Mouse (Mus musculus): Measurements from ENCODE around the gene Pde8a. TPM values are rescaled to one million over a fixed set of nuclear protein-coding genes. Genes with fewer than 3 reads are reported as not detected.
A peak's percentile ranks its signal among the peaks of the same experiment; 100 is the strongest.

Pde8a gene
- polyA plus RNA-seq, 1 experiment from 2014 or later, result 3.9 TPM

DNA sequence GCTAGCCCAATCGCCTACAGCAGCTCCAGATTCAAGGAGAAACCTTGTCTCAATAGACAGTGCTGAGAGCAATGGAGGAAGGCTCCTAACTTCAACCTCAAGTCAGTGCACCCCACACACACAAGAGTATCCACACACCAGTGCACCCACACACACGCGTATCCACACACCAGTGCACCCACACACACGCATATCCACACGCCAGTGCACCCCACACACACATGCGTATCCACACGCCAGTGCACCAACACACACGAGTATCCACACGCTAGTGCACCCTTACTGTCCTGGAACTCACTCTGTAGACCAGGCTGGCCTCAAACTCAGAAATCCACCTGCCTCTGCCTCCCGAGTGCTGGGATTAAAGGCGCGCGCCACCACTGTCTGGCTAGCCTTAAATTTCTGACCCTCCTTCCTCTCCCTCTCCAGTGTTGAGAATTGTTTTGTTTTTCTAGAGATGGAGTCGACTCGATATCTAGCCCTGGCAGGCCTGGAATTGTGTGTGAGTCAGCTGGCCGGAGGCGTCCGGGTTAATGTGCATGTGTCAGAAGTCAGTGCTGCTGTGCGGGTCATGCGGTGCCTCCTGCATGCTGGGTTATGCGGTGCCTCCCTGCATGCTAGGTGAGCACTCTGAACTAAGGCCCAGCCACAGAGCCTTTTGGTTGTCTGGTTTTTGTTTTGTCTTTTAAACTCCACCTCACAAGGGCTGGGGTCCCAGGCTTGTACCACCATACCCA is 124.6 kb downstream of the Pde8a start:
- Histone ChIP-seq H3K27ac (no peak overlapping the region), H3K4me1 (replicated peaks) (peaks cover 20% of the 10 kb centered on the region), H3K36me3 (peaks cover 40% of the 10 kb centered on the region), H3K9ac (no peak overlapping the region), H3K9me3 (replicated peaks) (no peaks in the 10 kb centered on the region), H3K4me2 (no peak overlapping the region), H3K4me3 (no peak overlapping the region), H3K27me3 (no peaks in the 10 kb centered on the region)
- no peak for ATAC-seq (replicated peaks; ENCODE audit: insufficient number of reproducible peaks, insufficient read depth, low FRiP score, low read depth)
- WGBS, result 86% methylated on average over 21 of the region's 21 CpGs

DNA sequence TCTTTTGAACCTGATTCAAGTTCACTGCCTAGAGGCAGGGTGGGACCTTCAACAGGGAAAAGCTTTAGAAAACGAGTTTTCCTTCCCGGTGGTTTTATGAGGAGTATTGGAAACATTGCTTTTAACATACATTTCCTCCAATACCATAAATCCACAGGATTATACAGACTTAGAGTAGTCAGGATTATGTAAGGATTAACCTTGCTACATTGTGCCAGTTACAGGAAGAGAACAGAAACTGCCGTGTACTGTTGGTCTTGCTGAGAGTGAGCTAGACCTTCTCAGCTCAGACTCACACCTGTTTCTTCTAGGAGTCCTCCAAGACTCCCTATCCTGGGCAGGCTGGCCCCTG is 125.1 kb downstream of the Pde8a start:
- Histone ChIP-seq H3K4me1 (replicated peaks) (peaks cover 26% of the 10 kb centered on the region), H3K36me3 (peaks cover 41% of the 10 kb centered on the region), H3K27me3 (no peaks in the 10 kb centered on the region), H3K4me3 (no peak overlapping the region), H3K9ac (no peak overlapping the region), H3K27ac (no peak overlapping the region), H3K9me3 (replicated peaks) (no peaks in the 10 kb centered on the region), H3K4me2 (no peak overlapping the region)
- 81% methylated on average over 3 of the region's 3 CpGs for WGBS
- no peak for ATAC-seq (replicated peaks; ENCODE audit: insufficient number of reproducible peaks, insufficient read depth, low FRiP score, low read depth)

DNA sequence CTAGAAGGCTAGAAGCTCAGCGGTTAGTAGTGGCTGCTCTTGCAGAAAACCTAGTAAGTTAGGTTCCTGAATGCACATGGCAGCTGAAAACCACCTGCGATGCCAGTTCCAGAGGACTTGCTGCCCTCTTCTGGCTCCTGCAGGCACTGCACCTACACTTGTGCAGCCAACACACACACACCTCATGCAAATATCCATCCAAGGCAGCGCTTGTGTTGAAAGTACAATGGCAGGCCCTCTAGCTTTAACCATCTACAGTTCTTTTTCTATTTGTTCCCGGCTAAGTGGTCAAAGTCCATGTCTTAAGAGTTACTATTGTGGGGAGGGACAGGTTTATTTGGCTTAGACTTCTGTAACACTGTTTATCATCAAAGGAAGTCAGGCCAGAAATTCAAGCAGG is 126.4 kb downstream of the Pde8a start:
- WGBS, result 80% methylated on average over 4 of the region's 4 CpGs
- Histone ChIP-seq H3K9me3 (replicated peaks) (no peaks in the 10 kb centered on the region), H3K4me3 (no peak overlapping the region), H3K9ac (no peak overlapping the region), H3K4me1 (replicated peaks) (peaks cover 32% of the 10 kb centered on the region), H3K27me3 (no peaks in the 10 kb centered on the region), H3K27ac (no peak overlapping the region), H3K36me3 (peaks cover 41% of the 10 kb centered on the region), H3K4me2 (no peak overlapping the region)
- ATAC-seq (replicated peaks; ENCODE audit: insufficient number of reproducible peaks, insufficient read depth, low FRiP score, low read depth), result no peak

DNA sequence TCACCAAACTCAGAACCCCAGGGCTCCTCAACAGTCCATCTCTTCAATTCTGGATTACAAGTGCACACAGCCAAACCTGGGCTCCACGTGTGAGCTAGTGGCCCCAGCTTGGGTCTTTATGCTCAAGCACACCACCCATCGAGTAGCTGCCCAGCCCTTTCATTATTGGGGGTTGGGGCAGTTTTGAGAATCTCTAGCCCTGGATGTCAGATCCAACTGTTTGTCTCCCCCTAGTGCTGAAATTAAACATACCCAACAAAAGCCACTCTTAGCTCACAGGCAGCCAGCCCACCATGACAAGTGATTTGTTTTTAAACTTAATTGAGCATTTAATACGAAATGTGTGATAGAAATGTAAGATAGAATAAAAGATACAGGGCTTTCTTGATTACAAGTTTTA is 128.2 kb downstream of the Pde8a start:
- H3K4me1 ChIP-seq (replicated peaks), result peaks cover 31% of the 10 kb centered on the region
- H3K27me3 ChIP-seq, result no peaks in the 10 kb centered on the region
- peaks cover 41% of the 10 kb centered on the region for H3K36me3 ChIP-seq
- H3K9ac ChIP-seq, result no peak overlapping the region
- H3K4me2 ChIP-seq, result no peak overlapping the region
- no peak for ATAC-seq (replicated peaks; ENCODE audit: insufficient number of reproducible peaks, insufficient read depth, low FRiP score, low read depth)
- H3K4me3 ChIP-seq, result no peak overlapping the region
- no peak overlapping the region for H3K27ac ChIP-seq
- H3K9me3 ChIP-seq (replicated peaks), result no peaks in the 10 kb centered on the region
- WGBS, result 52% methylated on average over 3 of the region's 3 CpGs

DNA sequence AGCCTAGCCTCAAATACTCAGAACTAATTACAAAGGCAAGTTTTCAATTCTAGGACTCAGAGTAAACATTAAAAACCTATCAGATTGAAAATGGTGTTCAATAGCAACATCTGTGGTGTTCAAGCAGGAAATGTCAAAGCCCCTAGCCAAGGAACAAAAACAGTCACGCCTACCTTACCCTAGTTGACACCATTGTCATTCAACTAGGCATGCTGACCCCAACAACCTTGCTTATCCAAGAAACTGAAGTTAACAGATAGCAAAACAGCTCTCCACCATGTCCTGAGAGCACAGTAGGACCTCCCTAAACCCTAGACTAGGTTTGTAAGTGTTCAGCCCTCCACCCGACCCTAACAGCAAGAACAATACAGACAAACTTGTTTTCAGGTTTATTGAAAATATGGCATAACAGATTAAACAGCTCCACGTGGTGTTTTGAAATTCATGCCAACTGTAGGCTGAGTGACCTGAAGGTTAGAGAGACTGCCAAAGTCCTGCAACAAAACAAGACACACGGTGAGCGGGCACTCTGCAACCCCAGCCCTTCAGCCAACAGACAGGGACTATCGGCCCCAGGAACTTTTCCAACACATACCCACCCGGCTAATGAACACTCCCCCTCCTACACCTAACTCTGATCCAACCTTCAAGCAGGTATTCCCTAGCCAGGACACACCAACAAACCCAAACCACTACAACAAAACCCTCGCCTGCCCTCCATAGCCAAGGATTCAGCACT is 129.1 kb downstream of the Pde8a start:
- H3K36me3 ChIP-seq, result peaks cover 41% of the 10 kb centered on the region
- WGBS, result 55% methylated on average over 8 of the region's 8 CpGs

DNA sequence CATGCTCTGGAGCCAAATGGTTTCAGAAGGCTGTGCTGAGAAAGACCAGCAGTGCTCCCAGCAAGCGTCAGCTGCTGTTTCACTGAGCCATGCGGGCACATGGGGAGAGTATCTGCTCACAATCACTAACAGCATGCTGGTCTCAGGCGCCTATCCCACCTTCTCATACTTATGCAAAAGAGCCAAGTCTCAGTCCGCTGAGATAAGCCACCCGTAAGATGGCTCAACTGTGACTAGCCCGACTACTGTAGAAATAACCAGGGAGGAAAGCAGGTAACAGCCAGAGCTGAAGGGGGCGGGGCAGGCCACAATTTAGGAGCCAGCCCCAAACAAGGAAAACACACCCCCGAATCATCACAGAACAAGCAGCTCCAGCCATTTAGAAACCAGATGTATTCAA is 129.9 kb downstream of the Pde8a start:
- H3K4me3 ChIP-seq, result peak overlapping the region; percentile 77
- 19% methylated on average over 8 of the region's 8 CpGs for WGBS
- peaks cover 41% of the 10 kb centered on the region for H3K36me3 ChIP-seq
- no peaks in the 10 kb centered on the region for H3K9me3 ChIP-seq (replicated peaks)
- peak overlapping the region; percentile 76 for H3K4me2 ChIP-seq
- H3K4me1 ChIP-seq (replicated peaks), result peaks cover 31% of the 10 kb centered on the region
- no peak overlapping the region for H3K27ac ChIP-seq
- H3K27me3 ChIP-seq, result no peaks in the 10 kb centered on the region
- peak overlapping the region; percentile 83 for H3K9ac ChIP-seq
- no peak for ATAC-seq (replicated peaks; ENCODE audit: insufficient number of reproducible peaks, insufficient read depth, low FRiP score, low read depth)

More for the DNA sequence above, 129.1 kb downstream of the Pde8a start:
- H3K4me3 ChIP-seq, result peak overlapping the region; percentile 77
- H3K4me2 ChIP-seq, result peak overlapping the region; percentile 76
- no peaks in the 10 kb centered on the region for H3K27me3 ChIP-seq
- peaks cover 31% of the 10 kb centered on the region for H3K4me1 ChIP-seq (replicated peaks)
- H3K27ac ChIP-seq, result no peak overlapping the region
- no peak for ATAC-seq (replicated peaks; ENCODE audit: insufficient number of reproducible peaks, insufficient read depth, low FRiP score, low read depth)
- no peaks in the 10 kb centered on the region for H3K9me3 ChIP-seq (replicated peaks)
- H3K9ac ChIP-seq, result peak overlapping the region; percentile 83

DNA sequence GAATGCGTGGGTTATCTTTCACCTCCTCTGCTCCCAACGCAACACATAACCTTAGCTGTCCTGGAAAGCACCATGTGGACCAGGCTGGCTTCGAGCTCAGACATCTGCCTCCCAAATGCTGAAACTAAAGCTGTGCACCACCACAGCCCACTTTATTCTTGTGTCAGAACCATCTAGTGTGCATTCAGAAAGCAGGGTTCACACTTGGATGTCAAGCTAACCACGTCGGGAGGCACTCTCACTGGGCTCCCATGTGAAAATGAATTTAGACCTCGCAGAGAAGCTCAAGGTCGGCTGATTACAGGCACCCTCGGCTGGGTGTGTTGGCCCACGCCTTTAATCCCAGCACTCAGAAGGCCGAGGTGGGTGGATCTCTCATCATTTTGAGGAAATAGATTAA is 130.4 kb downstream of the Pde8a start:
- Histone ChIP-seq H3K27ac (no peak overlapping the region), H3K36me3 (peaks cover 41% of the 10 kb centered on the region)

DNA sequence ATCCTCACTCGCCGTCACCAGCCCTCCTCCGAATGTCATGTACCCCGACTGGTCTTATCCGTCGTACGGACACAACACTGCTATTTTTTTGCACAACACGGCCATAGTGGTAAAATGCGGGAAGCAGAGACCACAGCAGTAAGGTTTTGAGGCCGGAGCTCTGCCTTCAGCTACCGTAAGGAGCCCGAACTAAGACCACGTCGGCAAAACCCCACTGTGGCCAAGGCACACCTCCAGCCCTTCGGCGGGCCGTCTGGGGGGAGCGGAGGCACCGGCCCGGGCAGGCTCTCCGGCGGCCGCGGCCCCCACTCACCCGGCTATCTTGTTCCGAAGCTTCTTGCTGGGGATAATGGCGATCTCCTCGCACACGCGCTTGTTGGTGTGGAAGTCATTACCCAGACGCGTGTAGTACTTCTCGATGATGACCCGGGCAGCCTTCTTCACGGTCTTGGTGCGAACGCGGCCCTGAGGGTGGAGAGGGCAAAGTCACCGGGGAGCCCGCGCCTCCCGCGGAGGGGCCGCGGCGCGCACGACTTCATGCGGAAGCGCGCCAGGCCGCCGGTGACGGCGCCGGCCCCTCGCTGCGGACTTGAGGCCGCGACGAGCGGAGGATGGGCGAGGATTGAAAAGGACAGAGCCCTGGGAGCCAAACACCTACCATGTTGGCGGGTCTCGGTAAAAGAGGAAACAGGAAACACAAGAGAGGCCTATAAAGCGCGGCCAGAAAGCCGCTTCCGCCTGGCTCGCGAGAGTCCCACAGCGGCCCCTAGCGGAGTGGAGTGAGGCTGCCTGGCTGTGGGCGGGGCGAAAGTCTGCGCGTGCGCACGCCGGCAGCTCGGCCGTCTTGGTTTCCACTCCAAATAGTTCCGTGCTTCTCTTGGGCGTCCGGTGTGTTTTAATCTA is 131.4 kb downstream of the Pde8a start, which contains the start of gene Rps17:
Rps17 (minus strand) TSS at position 711 of the 903 bp plus-strand sequence.
- peaks cover 35% of the 10 kb centered on the region for H3K36me3 ChIP-seq
- H3K27ac ChIP-seq, result peak within 1 kb of the TSS; percentile 90
- H3K27me3 ChIP-seq, result no peaks in the 10 kb centered on the region
- H3K4me3 ChIP-seq, result peak within 1 kb of the TSS; percentile 77
- under 1% methylated on average over 85 of the region's 85 CpGs for WGBS
- peaks cover 31% of the 10 kb centered on the region for H3K4me1 ChIP-seq (replicated peaks)
- peak within 1 kb of the TSS; percentile 76 for H3K4me2 ChIP-seq
- no peaks in the 10 kb centered on the region for H3K9me3 ChIP-seq (replicated peaks)
- ATAC-seq (replicated peaks; ENCODE audit: insufficient number of reproducible peaks, insufficient read depth, low FRiP score, low read depth), result peak; percentile 85
- H3K9ac ChIP-seq, result peak within 1 kb of the TSS; percentile 83

More for the DNA sequence above, 130.4 kb downstream of the Pde8a start:
- H3K4me3 ChIP-seq, result peak overlapping the region; percentile 77
- 4% methylated on average over 10 of the region's 10 CpGs for WGBS
- H3K9me3 ChIP-seq (replicated peaks), result no peaks in the 10 kb centered on the region
- peaks cover 31% of the 10 kb centered on the region for H3K4me1 ChIP-seq (replicated peaks)
- H3K9ac ChIP-seq, result peak overlapping the region; percentile 83
- H3K4me2 ChIP-seq, result peak overlapping the region; percentile 76
- no peaks in the 10 kb centered on the region for H3K27me3 ChIP-seq
- ATAC-seq (replicated peaks; ENCODE audit: insufficient number of reproducible peaks, insufficient read depth, low FRiP score, low read depth), result no peak

DNA sequence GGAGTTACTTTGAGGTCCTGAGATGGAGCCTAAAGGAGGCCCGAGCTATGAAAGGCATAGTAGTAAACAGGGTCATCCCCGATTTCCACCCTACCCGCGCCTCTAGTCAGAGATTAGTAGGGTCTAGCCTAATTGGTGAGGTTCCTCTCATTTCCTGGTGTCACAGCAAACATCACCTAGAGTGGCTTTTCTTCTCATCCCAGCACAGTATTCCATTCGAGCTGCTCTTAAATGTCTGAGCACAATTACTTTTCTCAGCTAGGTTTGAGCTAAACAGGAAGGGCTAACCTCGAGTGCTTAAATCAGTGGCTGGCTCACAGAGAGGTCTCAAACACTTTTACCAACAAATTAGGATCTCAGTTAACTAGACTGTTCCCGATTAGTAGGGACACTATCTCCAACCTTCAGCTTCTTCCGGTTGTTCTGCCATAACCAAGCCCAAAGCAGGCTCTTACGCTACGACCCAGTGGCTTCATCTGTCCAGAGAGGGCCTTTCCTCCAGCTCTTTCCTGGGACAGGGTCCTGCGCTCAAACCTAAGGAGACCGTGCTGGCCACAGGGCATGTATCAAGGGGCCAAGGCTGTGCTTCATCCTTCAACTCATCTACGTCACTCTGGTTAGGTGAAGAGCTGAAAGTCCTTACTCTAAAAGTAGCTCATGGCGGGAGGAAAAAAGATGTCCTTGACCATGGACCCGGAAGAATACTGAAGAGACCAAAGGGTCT is 132.2 kb downstream of the Pde8a start:
- no peak for ATAC-seq (replicated peaks; ENCODE audit: insufficient number of reproducible peaks, insufficient read depth, low FRiP score, low read depth)

DNA sequence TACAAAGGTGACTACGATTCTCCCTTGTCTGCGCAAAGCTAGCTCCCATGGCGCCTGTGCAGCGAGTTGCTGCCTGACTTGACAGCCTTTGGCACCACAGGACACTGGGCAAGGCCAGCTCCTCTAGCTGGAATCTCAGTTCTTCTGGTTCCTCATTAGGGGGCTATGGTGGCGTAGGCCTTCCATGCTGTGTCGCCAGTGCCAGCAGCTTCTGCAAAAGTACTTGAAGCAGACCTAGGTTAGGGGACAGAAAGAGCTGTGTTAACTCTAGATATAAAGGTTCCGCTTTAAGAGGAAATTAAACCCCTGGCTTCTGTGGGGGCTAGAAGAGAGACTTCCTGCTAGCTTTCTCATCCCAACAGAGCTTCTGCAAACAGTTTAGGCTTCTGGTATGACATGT is 134.8 kb downstream of the Pde8a start:
- H3K4me3 ChIP-seq, result no peak overlapping the region
- no peaks in the 10 kb centered on the region for H3K27me3 ChIP-seq
- 61% methylated on average over 7 of the region's 7 CpGs for WGBS
- ATAC-seq (replicated peaks; ENCODE audit: insufficient number of reproducible peaks, insufficient read depth, low FRiP score, low read depth), result no peak
- H3K9me3 ChIP-seq (replicated peaks), result no peaks in the 10 kb centered on the region
- H3K36me3 ChIP-seq, result peaks cover 3% of the 10 kb centered on the region; the same call in 1 of the 2 replicates
- no peak overlapping the region for H3K9ac ChIP-seq
- peaks cover 12% of the 10 kb centered on the region for H3K4me1 ChIP-seq (replicated peaks)
- no peak overlapping the region for H3K4me2 ChIP-seq
- H3K27ac ChIP-seq, result no peak overlapping the region

More for the DNA sequence above, 132.2 kb downstream of the Pde8a start:
- Histone ChIP-seq H3K4me3 (peak overlapping the region; percentile 77), H3K4me1 (replicated peaks) (peaks cover 31% of the 10 kb centered on the region), H3K36me3 (peaks cover 27% of the 10 kb centered on the region), H3K27me3 (no peaks in the 10 kb centered on the region), H3K4me2 (peak overlapping the region; percentile 68), H3K9ac (peak overlapping the region; percentile 83), H3K27ac (0 out of 2 replicates have a peak overlapping the region, but pooled peaks have one; percentile 47), H3K9me3 (replicated peaks) (no peaks in the 10 kb centered on the region)
- 61% methylated on average over 15 of the region's 15 CpGs for WGBS

Data from heart, embryonic 15.5 days (tissue).